Mouse (Mus musculus) embryonic facial prominence, embryonic 15.5 days (tissue): ENCODE measurements around the gene Mpo. TPM values are rescaled to one million over a fixed set of nuclear protein-coding genes. Genes with fewer than 3 reads are reported as not detected.
A peak's percentile ranks its signal among the peaks of the same experiment; 100 is the strongest.

Experiments used
- ATAC-seq: fragments of 200-750 bp; cut with Nextera tagmentation; 2 replicates; pipeline ENCODE4 v1.8.0; 2017; ENCODE audit warnings: low read depth, moderate TSS enrichment; ENCODE audit not compliant: insufficient number of reproducible peaks, low FRiP score, low TSS enrichment
- H3K27ac ChIP-seq: fragments of 300-500 bp; sonication (generic); replicated peaks from 2 replicates; pipeline ENCODE4 v1.5.1; 2015; ENCODE audit warnings: mild to moderate bottlenecking, inconsistent platforms
- H3K27me3 ChIP-seq: fragments of 300-500 bp; sonication (generic); 2 replicates; pipeline ENCODE4 v1.6.1; 2015; ENCODE audit warnings: inconsistent platforms
- H3K36me3 ChIP-seq: fragments of 300-500 bp; sonication (generic); 2 replicates; pipeline ENCODE4 v1.6.1; 2015; ENCODE audit warnings: mild to moderate bottlenecking, inconsistent platforms
- H3K4me1 ChIP-seq: fragments of 300-500 bp; sonication (generic); 2 replicates; pipeline ENCODE4 v1.6.1; 2015; ENCODE audit warnings: inconsistent platforms
- H3K4me2 ChIP-seq: fragments of 300-500 bp; sonication (generic); replicated peaks from 2 replicates; pipeline ENCODE4 v1.6.1; 2015; ENCODE audit warnings: mild to moderate bottlenecking, inconsistent platforms
- H3K4me3 ChIP-seq: fragments of 300-500 bp; sonication (generic); replicated peaks from 2 replicates; pipeline ENCODE4 v1.5.1; 2015; ENCODE audit warnings: mild to moderate bottlenecking, inconsistent platforms
- H3K9ac ChIP-seq: fragments of 300-500 bp; sonication (generic); 2 replicates; pipeline ENCODE4 v1.6.1; 2015; ENCODE audit warnings: inconsistent platforms
- H3K9me3 ChIP-seq: fragments of 300-500 bp; sonication (generic); replicated peaks from 2 replicates; pipeline ENCODE4 v1.6.1; 2016; ENCODE audit warnings: inconsistent platforms
- WGBS: fragments of 180-500 bp; shearing (Covaris S2); methylation state at CpG from one replicate; pipeline ENCODE4 v1.1.7; 2015; 5-methylcytosine and 5-hydroxymethylcytosine counted together
- polyA plus RNA-seq: library from polyadenylated mRNA; unstranded; fragments of >200 nt; fragmentation: Nextera tagmentation; extraction: Ambion mirVana; gene quantifications from 2 replicates; pipeline ENCODE4 v1.2.1, GENCODE M21; 2015

The Mpo gene
- polyA plus RNA-seq, 1 experiment from 2014 or later = 0.85 TPM

- Histone ChIP-seq H3K27me3 (peaks cover 51% of the 10 kb centered on the region), H3K9ac (no peak overlapping the region), H3K4me1 (peaks cover 17% of the 10 kb centered on the region), H3K4me3 (no peak overlapping the region), H3K36me3 (no peaks in the 10 kb centered on the region), H3K4me2 (no peak overlapping the region), H3K27ac (no peak overlapping the region), H3K9me3 (no peaks in the 10 kb centered on the region)
- WGBS = 72% methylated on average over 4 of the region's 4 CpGs
- ATAC-seq = no peak
Measured at GRCm38 (mm10) chr11:87758957-87759608, 34.3 kb upstream of the Mpo start.

- Histone ChIP-seq H3K27ac (no peak overlapping the region), H3K9ac (no peak overlapping the region), H3K4me3 (no peak overlapping the region), H3K9me3 (no peaks in the 10 kb centered on the region), H3K4me1 (peaks cover 22% of the 10 kb centered on the region), H3K36me3 (no peaks in the 10 kb centered on the region), H3K4me2 (no peak overlapping the region), H3K27me3 (peaks cover 56% of the 10 kb centered on the region)
- WGBS = 7% methylated on average over 3 of the region's 3 CpGs
- no peak for ATAC-seq
Measured at GRCm38 (mm10) chr11:87759609-87760005, 33.8 kb upstream of the Mpo start.

GRCm38 (mm10) chr11:87760301-87761081 lies 32.9 kb upstream of the Mpo start, which contains the start of gene Tspoap1:
Gene Tspoap1 (plus strand): TSS chr11:87760541.
- 0 out of 2 replicates have a peak within 1 kb of the TSS, but pooled peaks have one; percentile 2 for H3K4me2 ChIP-seq
- H3K36me3 ChIP-seq = no peaks in the 10 kb centered on the region
- no peak for ATAC-seq
- no peaks in the 10 kb centered on the region for H3K9me3 ChIP-seq
- H3K27me3 ChIP-seq = peaks cover 65% of the 10 kb centered on the region
- H3K4me3 ChIP-seq = no peak within 1 kb of the TSS
- peaks cover 25% of the 10 kb centered on the region for H3K4me1 ChIP-seq
- no peak within 1 kb of the TSS for H3K9ac ChIP-seq
- H3K27ac ChIP-seq = no peak within 1 kb of the TSS
- WGBS = 6% methylated on average over 23 of the region's 23 CpGs

GRCm38 (mm10) chr11:87761181-87761721 lies 32.1 kb upstream of the Mpo start:
- H3K4me2 ChIP-seq = no peak overlapping the region
- H3K36me3 ChIP-seq = no peaks in the 10 kb centered on the region
- no peak overlapping the region for H3K4me3 ChIP-seq
- no peak for ATAC-seq
- no peaks in the 10 kb centered on the region for H3K9me3 ChIP-seq
- H3K27me3 ChIP-seq = peaks cover 73% of the 10 kb centered on the region
- no peak overlapping the region for H3K9ac ChIP-seq
- no peak overlapping the region for H3K27ac ChIP-seq
- 66% methylated on average over 11 of the region's 11 CpGs for WGBS
- peaks cover 25% of the 10 kb centered on the region for H3K4me1 ChIP-seq

GRCm38 (mm10) chr11:87761806-87762701 lies 31.3 kb upstream of the Mpo start:
- peaks cover 25% of the 10 kb centered on the region for H3K4me1 ChIP-seq
- H3K4me2 ChIP-seq = no peak overlapping the region
- H3K27ac ChIP-seq = no peak overlapping the region
- peaks cover 81% of the 10 kb centered on the region for H3K27me3 ChIP-seq
- no peak overlapping the region for H3K4me3 ChIP-seq
- no peak overlapping the region for H3K9ac ChIP-seq
- H3K9me3 ChIP-seq = no peaks in the 10 kb centered on the region
- 70% methylated on average over 14 of the region's 14 CpGs for WGBS
- ATAC-seq = no peak
- H3K36me3 ChIP-seq = no peaks in the 10 kb centered on the region

- peaks cover 25% of the 10 kb centered on the region for H3K4me1 ChIP-seq
- 0 out of 2 replicates have a peak overlapping the region, but pooled peaks have one; percentile 91 for H3K4me2 ChIP-seq
- no peaks in the 10 kb centered on the region for H3K36me3 ChIP-seq
- no peak overlapping the region for H3K9ac ChIP-seq
- no peak for ATAC-seq
- H3K9me3 ChIP-seq = no peaks in the 10 kb centered on the region
- H3K4me3 ChIP-seq = peak overlapping the region; percentile 50; the same call in 1 of the 2 replicates
- 42% methylated on average over 12 of the region's 12 CpGs for WGBS
- H3K27me3 ChIP-seq = peaks cover 81% of the 10 kb centered on the region
- no peak overlapping the region for H3K27ac ChIP-seq
Measured at GRCm38 (mm10) chr11:87762702-87763385, 30.5 kb upstream of the Mpo start.

GRCm38 (mm10) chr11:87763511-87763987 lies 29.8 kb upstream of the Mpo start:
- Histone ChIP-seq H3K4me3 (peak overlapping the region; percentile 50), H3K4me2 (peak overlapping the region; percentile 91), H3K4me1 (peaks cover 25% of the 10 kb centered on the region), H3K9me3 (no peaks in the 10 kb centered on the region), H3K27me3 (peaks cover 81% of the 10 kb centered on the region), H3K36me3 (no peaks in the 10 kb centered on the region), H3K9ac (peak overlapping the region; percentile 33; the same call in 1 of the 2 replicates), H3K27ac (no peak overlapping the region)
- 0 out of 2 replicates have a peak, but pooled peaks have one; percentile 2 for ATAC-seq
- 3% methylated on average over 17 of the region's 17 CpGs for WGBS

GRCm38 (mm10) chr11:87763988-87764876 lies 29.1 kb upstream of the Mpo start:
- peaks cover 78% of the 10 kb centered on the region for H3K27me3 ChIP-seq
- no peak overlapping the region for H3K27ac ChIP-seq
- H3K9ac ChIP-seq = peak overlapping the region; percentile 33
- WGBS = under 1% methylated on average over 65 of the region's 65 CpGs
- peaks cover 25% of the 10 kb centered on the region for H3K4me1 ChIP-seq
- peak; percentile 52 for ATAC-seq
- peak overlapping the region; percentile 91 for H3K4me2 ChIP-seq
- H3K9me3 ChIP-seq = no peaks in the 10 kb centered on the region
- H3K36me3 ChIP-seq = no peaks in the 10 kb centered on the region
- peak overlapping the region; percentile 50 for H3K4me3 ChIP-seq

- no peaks in the 10 kb centered on the region for H3K9me3 ChIP-seq
- ATAC-seq = no peak
- 93% methylated on average over 4 of the region's 4 CpGs for WGBS
- no peak overlapping the region for H3K4me3 ChIP-seq
- H3K36me3 ChIP-seq = no peaks in the 10 kb centered on the region
- peaks cover 33% of the 10 kb centered on the region for H3K27me3 ChIP-seq
- H3K9ac ChIP-seq = no peak overlapping the region
- peaks cover 12% of the 10 kb centered on the region for H3K4me1 ChIP-seq
- no peak overlapping the region for H3K4me2 ChIP-seq
- no peak overlapping the region for H3K27ac ChIP-seq
Measured at GRCm38 (mm10) chr11:87768745-87769144, 24.6 kb upstream of the Mpo start.
